Mouse (Mus musculus) bone marrow macrophage, adult 2 months (primary cell): ENCODE measurements around the gene Pno1.

Experiments
- CTCF ChIP-seq: IDR thresholded peaks from 2 replicates; pipeline ENCODE4 v1.5.1; 2012; ENCODE audit warnings: low read depth, mild to moderate bottlenecking, low read length, moderate library complexity
- POLR2A ChIP-seq: IDR thresholded peaks from 2 replicates; pipeline ENCODE4 v1.6.1; 2012; ENCODE audit warnings: mild to moderate bottlenecking, low read depth, low read length, borderline replicate concordance

DNA sequence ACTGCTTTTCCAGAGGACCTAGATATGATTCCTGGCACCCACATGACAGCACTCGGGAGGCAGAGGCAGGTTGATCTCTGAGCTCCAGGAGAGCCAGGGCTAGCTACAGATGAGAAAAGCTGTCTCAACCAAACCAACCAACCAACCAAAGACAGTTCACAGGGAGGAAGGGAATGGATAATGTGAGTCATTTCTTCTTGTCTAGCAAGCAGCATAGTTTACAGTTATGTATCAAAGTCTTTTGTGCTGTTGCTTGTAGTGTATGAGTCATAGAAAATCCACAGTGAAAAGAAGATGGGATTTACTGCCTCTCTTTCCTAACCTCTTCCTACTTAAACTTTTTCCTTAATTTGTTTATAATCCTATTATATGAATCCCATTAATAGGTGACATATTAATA is 34.7 kb downstream of the Pno1 start:
- TF ChIP-seq CTCF (no peak), POLR2A (no peak)
